Mouse (Mus musculus) hindbrain, embryonic 16.5 days (tissue): ENCODE data around the gene Tubg1. TPM values are rescaled to one million over a fixed set of nuclear protein-coding genes. Genes with fewer than 3 reads are reported as not detected.
A peak's percentile ranks its signal among the peaks of the same experiment; 100 is the strongest.

Source experiments
- ATAC-seq: fragments of 200-750 bp; cut with Nextera tagmentation; 2 replicates; pipeline ENCODE4 v1.8.0; 2017; ENCODE audit warnings: moderate TSS enrichment, moderate library complexity
- H3K27ac ChIP-seq: fragments of 300-500 bp; sonication (generic); 2 replicates; pipeline ENCODE4 v1.5.1; 2014; ENCODE audit warnings: low read depth, mild to moderate bottlenecking, control low read depth, low read length, moderate library complexity
- H3K27me3 ChIP-seq: fragments of 300-500 bp; sonication (generic); replicated peaks from 2 replicates; pipeline ENCODE4 v1.6.1; 2014; ENCODE audit warnings: low read length; ENCODE audit not compliant: control insufficient read depth, insufficient read depth
- H3K36me3 ChIP-seq: fragments of 300-500 bp; sonication (generic); 2 replicates; pipeline ENCODE4 v1.6.1; 2014; ENCODE audit warnings: mild to moderate bottlenecking, low read length, moderate library complexity, mixed read lengths; ENCODE audit not compliant: control insufficient read depth, insufficient read depth
- H3K4me1 ChIP-seq: fragments of 300-500 bp; sonication (generic); 2 replicates; pipeline ENCODE4 v1.6.1; 2014; ENCODE audit warnings: low read depth, low read length; ENCODE audit not compliant: control insufficient read depth, insufficient read depth
- H3K4me2 ChIP-seq: fragments of 300-500 bp; sonication (generic); 2 replicates; pipeline ENCODE4 v1.6.1; 2014; ENCODE audit warnings: mild to moderate bottlenecking, low read length, control low read depth, moderate library complexity
- H3K4me3 ChIP-seq: fragments of 300-500 bp; sonication (generic); 2 replicates; pipeline ENCODE4 v1.5.1; 2014; ENCODE audit warnings: mild to moderate bottlenecking, low read length, control low read depth, moderate library complexity
- H3K9ac ChIP-seq: fragments of 300-500 bp; sonication (generic); 2 replicates; pipeline ENCODE4 v1.6.1; 2014; ENCODE audit warnings: low read depth, mild to moderate bottlenecking, control low read depth, low read length, moderate library complexity
- H3K9me3 ChIP-seq: fragments of 300-500 bp; sonication (generic); 2 replicates; pipeline ENCODE4 v1.6.1; 2014; ENCODE audit warnings: mild to moderate bottlenecking, low read length, moderate library complexity; ENCODE audit not compliant: control insufficient read depth
- WGBS: fragments of 180-500 bp; shearing (Covaris S2); extraction: QIAGEN DNeasy Blood & Tissue Kit; methylation state at CpG from one replicate; pipeline ENCODE4 v1.1.7; 2014; 5-methylcytosine and 5-hydroxymethylcytosine counted together
- polyA plus RNA-seq: library from polyadenylated mRNA; unstranded; fragments of >200 nt; fragmentation: Nextera tagmentation; extraction: Ambion mirVana; gene quantifications from 2 replicates; pipeline ENCODE4 v1.2.1, GENCODE M21; 2015

Tubg1 gene
- polyA plus RNA-seq, 1 experiment from 2014 or later: 79.6 TPM

DNA sequence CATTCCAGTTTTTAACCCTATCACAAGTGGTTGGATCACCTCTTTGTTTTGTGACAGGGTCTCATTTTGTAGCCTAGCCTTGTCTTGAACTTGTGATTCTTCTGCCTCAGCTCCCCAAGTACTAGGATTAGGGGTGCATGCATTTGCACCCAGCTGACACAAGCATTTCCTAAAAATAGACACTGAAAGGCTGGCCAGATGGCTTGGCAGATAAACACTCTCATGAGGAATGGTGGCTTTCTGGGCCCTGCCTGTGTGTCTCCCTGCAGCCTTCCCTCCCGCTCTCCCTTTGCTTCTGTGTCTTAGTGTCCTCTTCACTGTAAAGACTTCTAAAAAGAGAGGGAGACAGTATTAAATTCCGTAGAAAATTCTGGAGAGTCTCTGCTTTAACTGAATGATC lies 11.4 kb downstream of the Tubg1 start:
- Histone ChIP-seq H3K9me3 (no peaks in the 10 kb centered on the region), H3K4me3 (no peak overlapping the region), H3K4me2 (no peak overlapping the region), H3K27ac (no peak overlapping the region), H3K27me3 (no peaks in the 10 kb centered on the region), H3K9ac (no peak overlapping the region), H3K36me3 (peaks cover 8% of the 10 kb centered on the region), H3K4me1 (no peaks in the 10 kb centered on the region)
- ATAC-seq: no peak
- 79% methylated on average over 2 of the region's 2 CpGs for WGBS

DNA sequence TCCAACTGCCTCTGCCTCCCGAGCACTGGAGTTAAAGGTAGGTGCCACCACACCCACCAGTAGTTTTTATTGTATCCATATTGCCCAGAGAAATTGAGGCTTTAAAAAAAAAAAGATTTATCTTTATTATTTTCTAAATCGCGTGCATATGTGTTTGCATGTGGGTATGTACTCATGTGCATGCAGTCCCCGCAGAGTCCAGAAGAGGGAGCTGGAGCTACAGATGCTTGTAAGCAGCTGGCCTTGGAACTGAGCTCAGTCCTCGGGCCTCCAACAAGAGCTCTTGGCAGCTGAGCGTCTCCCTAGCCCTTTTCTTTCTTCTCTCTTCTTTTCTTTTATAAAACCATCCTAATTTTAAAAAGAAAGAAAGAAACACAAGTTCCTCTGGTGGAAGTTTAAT lies 12.0 kb downstream of the Tubg1 start:
- H3K4me2 ChIP-seq: no peak overlapping the region
- no peaks in the 10 kb centered on the region for H3K9me3 ChIP-seq
- no peak overlapping the region for H3K27ac ChIP-seq
- H3K4me1 ChIP-seq: no peaks in the 10 kb centered on the region
- H3K9ac ChIP-seq: no peak overlapping the region
- H3K36me3 ChIP-seq: peaks cover 2% of the 10 kb centered on the region
- 87% methylated on average over 6 of the region's 6 CpGs for whole genome bisulfite sequencing
- no peak for ATAC-seq
- no peak overlapping the region for H3K4me3 ChIP-seq
- H3K27me3 ChIP-seq: no peaks in the 10 kb centered on the region

DNA sequence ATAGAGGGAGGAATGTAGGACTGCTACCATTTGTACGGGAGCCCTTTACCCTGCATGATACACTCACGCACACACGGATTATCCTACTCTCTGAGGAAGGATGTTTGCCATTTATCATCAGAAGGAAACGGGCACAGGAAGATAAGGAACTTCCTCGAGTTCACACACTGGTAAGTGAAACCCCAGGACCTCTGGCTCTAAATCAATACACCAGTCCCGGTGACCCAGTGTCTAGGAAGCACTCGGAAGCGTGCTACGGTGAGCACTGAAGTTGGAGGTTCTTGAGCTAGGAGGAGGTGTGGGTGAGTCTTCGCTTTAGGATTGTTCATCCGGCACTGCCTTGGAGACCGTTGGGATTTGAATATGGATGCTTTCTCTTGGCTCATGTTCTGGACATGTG lies 13.3 kb downstream of the Tubg1 start:
- 80% methylated on average over 12 of the region's 12 CpGs for WGBS
- H3K9ac ChIP-seq: no peak overlapping the region
- H3K4me2 ChIP-seq: no peak overlapping the region
- H3K27me3 ChIP-seq: no peaks in the 10 kb centered on the region
- no peaks in the 10 kb centered on the region for H3K4me1 ChIP-seq
- H3K9me3 ChIP-seq: no peaks in the 10 kb centered on the region
- H3K4me3 ChIP-seq: no peak overlapping the region
- no peak overlapping the region for H3K27ac ChIP-seq
- ATAC-seq: no peak
- H3K36me3 ChIP-seq: no peaks in the 10 kb centered on the region

DNA sequence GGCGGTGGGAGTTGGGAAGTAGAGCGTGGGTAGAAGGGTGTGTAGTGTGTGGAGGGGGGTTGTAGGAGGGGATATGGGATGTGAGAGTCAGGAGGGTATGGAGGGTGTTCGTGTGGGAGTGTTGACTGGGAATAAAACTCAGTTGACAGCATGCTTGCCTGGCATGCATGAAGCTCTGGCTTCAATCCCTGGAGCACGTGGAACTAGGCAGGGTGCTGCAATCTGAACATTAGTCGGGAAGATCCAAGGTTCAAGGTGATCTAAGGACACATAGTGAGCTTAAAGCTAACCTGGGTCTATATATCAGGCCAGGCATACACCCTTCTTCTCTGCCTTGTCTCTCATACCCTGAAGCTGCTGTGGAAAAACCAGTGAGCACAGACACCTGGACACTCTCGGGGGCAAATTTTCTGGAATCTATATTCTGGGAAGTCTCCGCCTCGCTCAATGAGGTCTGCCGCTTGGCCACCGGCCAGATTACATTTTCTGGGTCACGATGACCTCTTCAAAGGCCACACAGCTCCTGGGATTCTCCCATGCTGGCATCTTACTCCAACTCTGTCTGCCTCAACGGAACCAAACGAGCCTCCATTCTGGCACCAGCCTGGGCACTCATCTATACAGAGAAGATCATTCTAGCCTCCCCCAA lies 14.6 kb downstream of the Tubg1 start:
- no peaks in the 10 kb centered on the region for H3K9me3 ChIP-seq
- no peaks in the 10 kb centered on the region for H3K27me3 ChIP-seq
- H3K4me3 ChIP-seq: no peak overlapping the region
- no peak overlapping the region for H3K27ac ChIP-seq
- ATAC-seq: no peak
- H3K4me1 ChIP-seq: no peaks in the 10 kb centered on the region
- H3K4me2 ChIP-seq: no peak overlapping the region
- WGBS: 82% methylated on average over 13 of the region's 13 CpGs
- H3K36me3 ChIP-seq: no peaks in the 10 kb centered on the region
- H3K9ac ChIP-seq: no peak overlapping the region

DNA sequence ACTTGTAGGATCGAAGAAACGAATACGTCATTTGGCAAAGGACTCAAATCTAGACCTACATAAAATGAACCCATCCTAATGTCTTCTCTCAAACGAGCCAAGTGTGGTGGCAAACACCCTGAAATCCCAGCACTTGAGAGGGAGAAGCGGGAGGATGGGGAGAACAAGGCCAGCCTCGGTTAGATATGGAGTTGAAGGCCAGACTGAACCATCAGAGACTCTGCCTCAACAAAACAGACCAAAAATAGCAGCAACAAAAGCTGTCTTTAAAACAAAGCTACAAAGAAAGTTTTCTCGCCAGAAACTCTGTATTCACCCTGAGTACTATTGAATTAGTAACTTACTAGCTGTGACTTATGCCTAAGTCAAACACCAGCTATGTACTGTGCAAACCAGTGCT lies 17.3 kb downstream of the Tubg1 start:
- Histone ChIP-seq H3K36me3 (no peaks in the 10 kb centered on the region), H3K9ac (no peak overlapping the region), H3K27me3 (no peaks in the 10 kb centered on the region), H3K27ac (no peak overlapping the region), H3K4me3 (no peak overlapping the region), H3K4me2 (no peak overlapping the region), H3K9me3 (no peaks in the 10 kb centered on the region), H3K4me1 (peaks cover 3% of the 10 kb centered on the region; the same call in 1 of the 2 replicates)
- no peak for ATAC-seq
- WGBS: 81% methylated on average over 7 of the region's 7 CpGs

DNA sequence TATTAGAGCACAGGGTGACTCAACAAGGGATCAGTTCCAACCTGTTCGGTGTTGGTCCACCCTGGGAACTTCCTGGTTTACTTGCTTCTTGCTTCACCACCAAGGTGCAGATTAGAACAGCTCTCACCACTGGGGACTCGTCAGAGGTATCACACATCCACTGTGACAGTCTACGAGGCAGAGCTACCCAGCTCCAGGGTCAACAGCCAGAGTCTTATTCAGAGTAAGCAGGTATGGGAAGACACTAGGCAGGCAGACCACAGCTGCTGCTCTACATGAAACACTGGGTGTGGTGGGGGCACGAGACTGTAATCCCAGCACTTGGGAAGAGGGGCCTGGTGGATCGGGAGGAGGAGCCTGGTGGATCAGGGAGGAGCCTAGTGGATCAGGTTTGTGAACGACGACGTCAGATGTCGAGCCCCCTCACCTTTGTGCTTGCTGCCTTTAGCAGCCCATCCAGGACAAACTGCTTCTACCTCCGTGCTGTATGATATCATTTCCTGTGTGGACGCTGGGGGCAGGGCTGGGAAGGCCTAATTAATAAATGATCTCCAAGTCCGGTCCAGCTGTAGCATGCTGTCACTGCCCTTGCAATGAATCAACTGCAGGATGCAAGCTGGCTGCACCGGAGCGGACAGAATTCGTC lies 18.9 kb downstream of the Tubg1 start:
- H3K4me2 ChIP-seq: peak overlapping the region; percentile 43
- H3K27ac ChIP-seq: no peak overlapping the region; the same call in 1 of the 2 replicates
- 22% methylated on average over 15 of the region's 15 CpGs for WGBS
- no peaks in the 10 kb centered on the region for H3K27me3 ChIP-seq
- H3K36me3 ChIP-seq: no peaks in the 10 kb centered on the region
- H3K9me3 ChIP-seq: no peaks in the 10 kb centered on the region
- peaks cover 6% of the 10 kb centered on the region; the same call in 1 of the 2 replicates for H3K4me1 ChIP-seq
- peak; percentile 71 for ATAC-seq
- peak overlapping the region; percentile 15 for H3K4me3 ChIP-seq
- H3K9ac ChIP-seq: no peak overlapping the region

DNA sequence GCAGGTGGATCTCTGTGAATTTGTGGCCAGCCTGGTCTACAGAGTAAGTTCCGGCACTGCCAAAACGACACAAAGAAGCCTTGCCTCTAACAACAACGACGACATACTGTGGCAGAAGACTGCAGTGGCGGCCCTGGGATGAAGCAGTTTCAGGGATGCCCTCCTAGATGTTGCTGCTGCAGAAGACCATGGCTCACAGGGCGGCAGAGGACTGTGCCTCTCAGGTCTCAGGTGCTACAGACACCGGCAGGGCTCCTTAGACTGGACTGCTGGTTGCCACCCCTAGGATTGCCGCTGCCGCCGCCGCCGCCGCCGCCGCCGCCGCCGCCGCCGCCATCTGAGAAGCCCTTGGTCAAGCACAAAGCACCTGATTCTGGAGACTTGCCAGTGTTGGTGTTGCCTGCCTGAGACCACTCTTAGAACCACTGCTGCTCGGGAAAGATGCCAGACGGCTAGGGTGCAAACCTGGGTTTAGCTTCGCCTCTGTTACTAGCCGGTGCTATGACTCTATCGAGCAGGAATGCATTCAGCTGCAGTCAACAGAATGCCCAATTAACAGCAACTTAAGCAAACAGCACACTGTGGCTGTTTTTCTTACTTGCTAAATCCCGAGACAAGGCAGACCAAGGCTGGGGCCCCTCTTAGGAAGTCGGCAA lies 20.6 kb downstream of the Tubg1 start:
- Histone ChIP-seq H3K4me1 (peaks cover 9% of the 10 kb centered on the region; the same call in 1 of the 2 replicates), H3K9ac (peak overlapping the region; percentile 57), H3K36me3 (no peaks in the 10 kb centered on the region), H3K4me3 (peak overlapping the region; percentile 35), H3K4me2 (peak overlapping the region; percentile 60), H3K27ac (peak overlapping the region; percentile 44; the same call in 1 of the 2 replicates), H3K9me3 (no peaks in the 10 kb centered on the region), H3K27me3 (no peaks in the 10 kb centered on the region)
- 38% methylated on average over 27 of the region's 27 CpGs for WGBS
- ATAC-seq: no peak

DNA sequence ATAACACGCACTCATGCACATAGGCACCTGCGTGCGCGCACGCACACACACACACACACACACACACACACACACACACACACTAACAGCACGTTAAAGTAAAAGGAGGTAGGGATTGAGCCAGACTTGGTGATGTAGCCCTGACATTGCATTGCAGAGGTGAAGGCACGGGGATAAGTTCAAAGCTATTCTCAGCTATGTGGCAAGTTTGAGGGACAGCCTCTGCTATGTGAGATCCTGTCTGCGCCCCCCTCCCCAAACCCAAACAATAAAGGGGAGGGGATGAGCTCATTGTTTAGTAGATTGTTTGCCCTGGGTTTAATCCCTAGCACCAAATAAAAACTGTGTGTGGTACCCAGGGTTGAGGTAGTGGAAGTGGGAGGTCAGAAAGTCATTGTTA lies 21.4 kb downstream of the Tubg1 start:
- Histone ChIP-seq H3K4me2 (no peak overlapping the region), H3K27ac (no peak overlapping the region), H3K4me1 (peaks cover 9% of the 10 kb centered on the region; the same call in 1 of the 2 replicates), H3K27me3 (no peaks in the 10 kb centered on the region), H3K4me3 (no peak overlapping the region), H3K9me3 (no peaks in the 10 kb centered on the region), H3K9ac (no peak overlapping the region), H3K36me3 (no peaks in the 10 kb centered on the region)
- ATAC-seq: no peak
- 92% methylated on average over 8 of the region's 8 CpGs for WGBS

DNA sequence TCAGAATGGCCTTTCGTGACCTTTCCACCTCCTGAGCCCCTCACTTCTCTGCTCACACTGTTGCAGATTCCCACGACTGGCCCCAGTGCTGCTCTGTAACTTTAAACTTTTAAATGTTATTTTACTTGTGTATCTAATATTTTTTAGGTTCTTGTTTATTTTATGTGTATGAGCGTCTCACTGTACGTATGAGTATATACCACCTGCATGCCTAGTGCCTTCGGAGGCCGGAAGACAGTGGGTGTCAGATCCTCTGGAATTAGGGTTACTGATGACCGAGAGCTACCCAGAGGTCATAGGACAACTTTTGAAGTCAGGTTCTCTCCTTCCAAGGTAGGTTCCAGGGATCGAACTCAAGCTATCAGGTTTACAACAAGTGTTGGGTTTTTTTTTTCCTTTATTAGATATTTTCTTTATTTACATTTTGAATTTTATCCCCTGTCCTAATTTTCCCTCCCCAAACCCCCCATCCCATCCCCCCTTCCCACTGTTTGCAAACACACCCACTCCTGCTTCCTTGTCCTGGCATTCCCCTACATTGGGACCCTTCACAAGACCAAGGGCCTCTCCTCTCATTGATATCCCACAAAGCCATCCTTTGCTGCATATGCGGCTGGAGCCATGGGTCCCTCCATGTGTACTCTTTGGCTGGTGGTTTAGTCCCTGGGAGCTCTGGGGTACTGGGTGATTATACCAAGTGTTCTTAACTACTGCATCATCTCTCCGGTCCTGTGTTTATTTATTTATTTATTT lies 22.7 kb downstream of the Tubg1 start:
- 92% methylated on average over 10 of the region's 10 CpGs for WGBS
- Histone ChIP-seq H3K9me3 (no peaks in the 10 kb centered on the region), H3K27ac (no peak overlapping the region), H3K36me3 (no peaks in the 10 kb centered on the region), H3K27me3 (no peaks in the 10 kb centered on the region), H3K4me3 (no peak overlapping the region), H3K4me1 (peaks cover 13% of the 10 kb centered on the region), H3K9ac (no peak overlapping the region), H3K4me2 (no peak overlapping the region)
- no peak for ATAC-seq
